Mouse (Mus musculus): ENCODE data around the gene Ppp1ca. TPM values are rescaled to one million over a fixed set of nuclear protein-coding genes. Genes with fewer than 3 reads are reported as not detected.

Ppp1ca gene
- polyA plus RNA-seq, 1 experiment from 2014 or later: 783 TPM

Small RNA genes within 50 kb of the gene (microRNA-seq; reads per million reads assigned to microRNA genes)
- gene Gm26115: not detected

Other genes starting within 250 kb of the Ppp1ca start
- gene Aldh3b3, start 233.4 kb upstream of the Ppp1ca start, polyA plus RNA-seq (2016; fragmentation: Nextera tagmentation; extraction: Ambion mirVana): not detected in 2 replicates
- 2.0 and 2.8 TPM in 2 replicates for gene Aldh3b2, start 219.7 kb upstream of the Ppp1ca start, polyA plus RNA-seq (2016; fragmentation: Nextera tagmentation; extraction: Ambion mirVana)
- gene Acy3, start 205.5 kb upstream of the Ppp1ca start, polyA plus RNA-seq (2016; fragmentation: Nextera tagmentation; extraction: Ambion mirVana): 3.0 and 3.4 TPM in 2 replicates
- not detected in 2 replicates for gene Tbx10, start 199.3 kb upstream of the Ppp1ca start, polyA plus RNA-seq (2016; fragmentation: Nextera tagmentation; extraction: Ambion mirVana)
- 30.0 and 33.2 TPM in 2 replicates for gene Nudt8, start 191.5 kb upstream of the Ppp1ca start, polyA plus RNA-seq (2016; fragmentation: Nextera tagmentation; extraction: Ambion mirVana)
- gene Gm49405, start 191.4 kb upstream of the Ppp1ca start, polyA plus RNA-seq (2016; fragmentation: Nextera tagmentation; extraction: Ambion mirVana): 4.0 and 5.6 TPM in 2 replicates
- gene Doc2g, start 188.8 kb upstream of the Ppp1ca start, polyA plus RNA-seq (2016; fragmentation: Nextera tagmentation; extraction: Ambion mirVana): 6.5 and 6.9 TPM in 2 replicates
- 188 and 201 TPM in 2 replicates for gene Ndufv1, start 179.3 kb upstream of the Ppp1ca start, polyA plus RNA-seq (2016; fragmentation: Nextera tagmentation; extraction: Ambion mirVana)
- 540 and 544 TPM in 2 replicates for gene Gstp1, start 154.1 kb upstream of the Ppp1ca start, polyA plus RNA-seq (2016; fragmentation: Nextera tagmentation; extraction: Ambion mirVana)
- gene Gstp2, start 146.0 kb upstream of the Ppp1ca start, polyA plus RNA-seq (2016; fragmentation: Nextera tagmentation; extraction: Ambion mirVana): 2.8 and 11.5 TPM in 2 replicates
- not detected in 2 replicates for gene Gstp3, start 132.5 kb upstream of the Ppp1ca start, polyA plus RNA-seq (2016; fragmentation: Nextera tagmentation; extraction: Ambion mirVana)
- 0.22 TPM in 1 of 2 replicates, not detected in the other for gene Cabp2, start 110.5 kb upstream of the Ppp1ca start, polyA plus RNA-seq (2016; fragmentation: Nextera tagmentation; extraction: Ambion mirVana)
- 55.6 and 55.7 TPM in 2 replicates for gene Cdk2ap2, start 94.9 kb upstream of the Ppp1ca start, polyA plus RNA-seq (2016; fragmentation: Nextera tagmentation; extraction: Ambion mirVana)
- 8.9 and 10.9 TPM in 2 replicates for gene Pitpnm1, start 92.1 kb upstream of the Ppp1ca start, polyA plus RNA-seq (2016; fragmentation: Nextera tagmentation; extraction: Ambion mirVana)
- gene Aip, start 66.2 kb upstream of the Ppp1ca start, polyA plus RNA-seq (2016; fragmentation: Nextera tagmentation; extraction: Ambion mirVana): 85.2 and 90.8 TPM in 2 replicates
- gene Gpr152, start 52.3 kb upstream of the Ppp1ca start, polyA plus RNA-seq (2016; fragmentation: Nextera tagmentation; extraction: Ambion mirVana): not detected in 2 replicates
- gene Cabp4, start 48.0 kb upstream of the Ppp1ca start, polyA plus RNA-seq (2016; fragmentation: Nextera tagmentation; extraction: Ambion mirVana): not detected in 2 replicates
- 128 and 135 TPM in 2 replicates for gene Coro1b, start 43.4 kb upstream of the Ppp1ca start, polyA plus RNA-seq (2016; fragmentation: Nextera tagmentation; extraction: Ambion mirVana)
- 0.89 and 2.1 TPM in 2 replicates for gene Ptprcap, start 38.5 kb upstream of the Ppp1ca start, polyA plus RNA-seq (2016; fragmentation: Nextera tagmentation; extraction: Ambion mirVana)
- gene Rps6kb2, start 28.7 kb upstream of the Ppp1ca start, polyA plus RNA-seq (2016; fragmentation: Nextera tagmentation; extraction: Ambion mirVana): 59.7 and 71.7 TPM in 2 replicates
- gene Carns1, start 16.6 kb upstream of the Ppp1ca start, polyA plus RNA-seq (2016; fragmentation: Nextera tagmentation; extraction: Ambion mirVana): 2.6 and 3.7 TPM in 2 replicates
- gene Tbc1d10c, start 781 bp upstream of the Ppp1ca start, polyA plus RNA-seq (2016; fragmentation: Nextera tagmentation; extraction: Ambion mirVana): 1.2 and 1.9 TPM in 2 replicates
- gene Rad9a, start 9.6 kb downstream of the Ppp1ca start, polyA plus RNA-seq (2016; fragmentation: Nextera tagmentation; extraction: Ambion mirVana): 42.7 and 45.2 TPM in 2 replicates
- gene Clcf1, start 22.2 kb downstream of the Ppp1ca start, polyA plus RNA-seq (2016; fragmentation: Nextera tagmentation; extraction: Ambion mirVana): 8.5 and 9.7 TPM in 2 replicates
- gene AC109138.7, start 22.3 kb downstream of the Ppp1ca start, polyA plus RNA-seq (2016; fragmentation: Nextera tagmentation; extraction: Ambion mirVana): not detected in 2 replicates
- gene Pold4, start 39.8 kb downstream of the Ppp1ca start, polyA plus RNA-seq (2016; fragmentation: Nextera tagmentation; extraction: Ambion mirVana): 14.9 and 21.6 TPM in 2 replicates
- 11.1 and 11.5 TPM in 2 replicates for gene Ssh3, start 77.1 kb downstream of the Ppp1ca start, polyA plus RNA-seq (2016; fragmentation: Nextera tagmentation; extraction: Ambion mirVana)
- gene Ankrd13d, start 91.1 kb downstream of the Ppp1ca start, polyA plus RNA-seq (2016; fragmentation: Nextera tagmentation; extraction: Ambion mirVana): 11.0 and 13.4 TPM in 2 replicates
- 15.0 and 19.0 TPM in 2 replicates for gene Grk2, start 114.2 kb downstream of the Ppp1ca start, polyA plus RNA-seq (2016; fragmentation: Nextera tagmentation; extraction: Ambion mirVana)
- 61.6 and 65.4 TPM in 2 replicates for gene Kdm2a, start 206.2 kb downstream of the Ppp1ca start, polyA plus RNA-seq (2016; fragmentation: Nextera tagmentation; extraction: Ambion mirVana)
- gene Rhod, start 247.4 kb downstream of the Ppp1ca start, polyA plus RNA-seq (2016; fragmentation: Nextera tagmentation; extraction: Ambion mirVana): 36.6 and 47.2 TPM in 2 replicates